Mouse (Mus musculus): ENCODE measurements at regions not wholly inside any gene's neighbourhood (a gene's known extent, or its start where the extent isn't known, plus 50 kb on each side); places are given as distances from the start of the nearest gene placed in this dataset.

DNA sequence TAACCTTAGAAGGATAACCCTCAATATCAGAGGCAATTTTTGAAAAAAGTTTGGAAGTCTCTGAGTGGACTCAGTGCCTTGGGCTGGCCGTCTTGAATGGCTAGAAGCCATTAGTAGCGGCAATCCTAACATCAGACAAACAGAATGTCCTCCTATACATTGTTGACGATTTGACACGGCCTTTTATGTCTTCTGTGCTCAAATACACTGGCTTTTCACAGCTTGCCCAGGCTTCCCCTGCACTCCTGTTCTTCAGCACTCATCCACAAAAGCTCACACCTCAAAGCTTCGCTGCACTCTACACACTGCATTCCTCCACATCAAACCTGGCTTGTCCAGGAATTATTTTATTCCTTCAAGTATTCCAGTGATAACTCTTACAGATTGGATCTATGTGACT is 186.5 kb upstream of the Tenm3 start:
- CTCF ChIA-PET = no interaction called here

DNA sequence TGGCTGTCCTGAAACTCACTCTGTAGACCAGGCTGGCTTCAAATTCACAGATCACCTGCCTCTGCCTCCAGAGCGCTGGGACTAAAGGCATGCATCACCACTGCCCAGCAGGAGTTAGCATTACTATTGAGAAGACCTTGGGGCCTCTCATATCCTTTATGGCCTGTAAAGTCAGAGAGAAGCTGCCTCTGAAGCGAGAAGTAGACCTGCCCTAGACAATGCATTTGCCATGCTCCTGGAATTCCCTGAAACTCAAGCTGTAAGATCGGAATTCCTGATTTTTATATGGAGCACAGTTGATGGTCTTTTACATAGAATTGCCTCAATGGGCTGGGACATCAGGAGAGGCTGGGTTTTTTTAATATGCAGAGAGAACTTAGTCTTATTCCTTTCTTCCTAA is 174.0 kb upstream of the Tenm3 start:
- CTCF ChIA-PET = no interaction called here

DNA sequence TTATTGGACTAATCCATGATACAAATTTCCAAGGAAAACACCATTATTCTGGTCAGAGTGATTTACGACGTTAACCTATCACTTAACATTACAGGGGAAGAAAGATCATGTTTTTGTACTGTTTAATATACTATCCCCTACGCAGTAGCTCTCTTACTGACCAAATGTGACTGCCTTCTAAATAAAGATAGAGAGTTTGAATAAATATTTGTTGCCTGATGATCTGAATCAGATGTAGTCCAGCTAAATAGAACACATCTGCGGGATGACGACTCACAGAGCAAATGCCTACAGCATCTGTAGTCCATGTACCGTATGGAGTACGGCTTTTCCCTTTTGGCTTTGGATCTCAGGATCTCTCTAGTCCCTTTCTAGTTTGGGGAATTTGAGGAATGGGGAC is 171.9 kb upstream of the Tenm3 start:
- CTCF ChIA-PET = no interaction called here

DNA sequence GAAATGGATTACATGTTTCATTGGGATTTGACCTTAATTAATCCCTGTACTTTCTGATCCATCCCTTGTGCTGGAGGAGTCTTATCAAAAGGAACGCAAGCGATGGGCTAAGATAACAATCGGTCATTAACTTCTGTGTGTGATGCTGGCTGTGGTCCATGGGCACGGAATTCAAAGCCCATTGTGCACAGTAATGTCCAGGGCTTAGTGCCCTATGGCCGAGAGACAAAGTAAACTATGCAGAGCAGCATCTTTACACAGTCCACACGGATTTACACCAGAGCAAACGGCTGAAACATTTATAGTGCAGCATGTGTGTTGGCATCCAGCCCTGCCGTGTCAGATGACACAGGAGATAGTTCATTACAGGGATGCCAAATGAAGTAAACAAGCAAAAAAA is 171.4 kb upstream of the Tenm3 start:
- CTCF ChIA-PET = no interaction called here

DNA sequence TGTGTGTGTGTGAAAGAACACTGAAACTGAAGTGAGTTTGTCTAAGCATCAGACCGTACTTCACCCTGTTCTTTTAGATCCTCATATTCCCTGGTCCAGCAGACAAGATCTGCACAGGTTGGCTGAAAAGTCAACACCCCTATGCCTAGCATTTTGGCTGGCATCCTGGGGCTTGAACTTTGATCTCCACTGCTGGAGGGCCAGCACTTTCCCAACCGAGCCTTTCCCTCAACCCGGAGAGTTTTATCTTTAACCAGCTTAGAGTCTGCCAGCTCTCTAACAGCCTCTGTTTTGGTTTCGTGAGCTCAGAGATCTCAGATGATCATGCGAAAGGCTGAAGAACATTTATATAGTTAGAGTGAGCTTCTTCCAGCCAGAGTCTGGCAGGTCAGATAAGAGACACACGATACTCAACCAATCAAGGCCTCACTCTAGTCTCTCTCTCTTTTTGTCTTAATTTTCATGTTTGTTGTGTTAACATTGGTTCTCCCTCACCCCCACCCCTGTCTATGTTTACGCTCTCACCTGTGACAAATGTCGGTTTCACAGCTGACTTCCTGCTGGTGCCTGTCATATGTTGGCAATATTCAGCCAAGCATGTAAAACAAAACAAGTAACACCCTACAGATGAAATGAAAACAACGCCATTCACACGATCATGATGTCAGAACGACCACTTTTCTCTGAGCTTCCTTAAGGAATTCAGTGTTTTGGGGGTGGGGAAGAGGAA is 162.7 kb upstream of the Tenm3 start:
- CTCF ChIA-PET = no interaction called here

DNA sequence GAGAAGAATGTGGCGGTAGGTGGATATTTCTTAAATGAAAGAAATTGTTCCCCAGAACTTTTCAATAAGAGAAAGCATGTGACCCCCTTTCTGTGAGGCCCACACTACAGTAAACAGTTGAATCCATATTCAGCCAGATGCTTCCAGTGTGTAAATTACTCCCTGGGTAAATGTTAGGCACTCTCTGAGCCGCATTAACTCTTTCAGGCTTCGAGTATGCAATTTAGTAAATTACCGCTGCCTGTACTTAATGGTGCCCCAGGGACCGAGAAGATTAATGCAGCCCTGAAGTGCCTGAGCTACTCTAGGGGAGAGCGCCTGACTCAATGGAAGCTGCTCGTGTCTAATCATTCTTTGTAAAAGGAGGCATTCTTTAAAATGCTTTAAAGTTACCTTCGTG is 137.9 kb upstream of the Tenm3 start:
- CTCF ChIA-PET = no interaction called here

DNA sequence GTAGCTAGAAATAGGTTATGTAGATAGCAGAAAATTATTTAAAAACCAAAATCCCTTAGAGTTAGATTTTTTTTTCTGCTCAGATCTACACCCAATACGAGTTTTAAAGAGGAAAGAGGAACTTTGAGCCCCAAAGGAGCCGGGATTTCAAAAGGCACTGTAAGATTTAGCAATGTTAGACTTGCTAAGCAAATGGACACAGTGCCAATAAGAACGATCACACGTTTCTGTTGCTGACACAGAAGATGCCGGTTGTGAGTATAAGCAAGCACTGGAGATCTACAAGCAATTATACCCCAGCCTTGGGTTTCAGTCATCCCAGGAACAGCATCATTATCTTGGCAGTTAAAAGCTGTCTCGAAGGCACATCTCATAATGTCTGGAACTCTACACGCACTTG is 137.0 kb upstream of the Tenm3 start:
- CTCF ChIA-PET = no interaction called here

DNA sequence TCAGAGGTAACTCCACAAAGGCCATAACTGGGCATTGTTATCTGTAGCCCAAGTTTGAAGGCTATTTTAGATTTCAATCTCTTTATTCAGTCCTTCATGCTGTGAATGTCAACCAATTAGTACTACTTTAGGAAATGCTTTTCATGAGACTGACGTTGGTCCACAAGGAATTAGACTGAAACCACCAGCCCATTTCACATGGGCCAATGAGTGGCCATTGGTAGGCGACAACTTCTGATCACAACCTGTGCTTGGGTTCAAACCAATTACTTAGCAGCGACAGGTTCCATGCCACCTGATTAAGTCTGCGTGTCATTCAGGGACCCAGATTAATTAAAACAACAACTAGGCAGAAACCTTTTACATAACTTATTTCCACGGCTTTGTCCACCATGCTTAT is 126.9 kb upstream of the Tenm3 start:
- CTCF ChIA-PET = no interaction called here

DNA sequence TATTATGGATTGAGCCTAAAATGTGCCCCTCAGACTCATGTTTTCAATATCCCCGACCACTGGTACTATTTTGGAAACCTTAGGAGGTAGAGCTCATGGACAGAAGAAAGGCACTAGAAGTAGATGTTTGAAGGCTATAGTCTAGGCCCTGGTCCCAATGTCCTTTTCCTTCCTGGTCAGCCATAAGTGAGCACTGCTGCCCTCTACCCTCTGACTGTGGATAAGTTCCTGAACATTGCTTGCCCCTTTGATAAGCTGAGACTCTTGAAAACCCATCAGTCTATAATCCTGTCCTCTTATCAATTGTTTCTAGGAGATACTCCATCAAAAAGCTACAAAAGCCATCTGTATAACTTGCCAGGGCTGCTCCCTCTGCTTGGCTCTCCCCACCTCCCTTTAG is 121.2 kb upstream of the Tenm3 start:
- CTCF ChIA-PET = no interaction called here

DNA sequence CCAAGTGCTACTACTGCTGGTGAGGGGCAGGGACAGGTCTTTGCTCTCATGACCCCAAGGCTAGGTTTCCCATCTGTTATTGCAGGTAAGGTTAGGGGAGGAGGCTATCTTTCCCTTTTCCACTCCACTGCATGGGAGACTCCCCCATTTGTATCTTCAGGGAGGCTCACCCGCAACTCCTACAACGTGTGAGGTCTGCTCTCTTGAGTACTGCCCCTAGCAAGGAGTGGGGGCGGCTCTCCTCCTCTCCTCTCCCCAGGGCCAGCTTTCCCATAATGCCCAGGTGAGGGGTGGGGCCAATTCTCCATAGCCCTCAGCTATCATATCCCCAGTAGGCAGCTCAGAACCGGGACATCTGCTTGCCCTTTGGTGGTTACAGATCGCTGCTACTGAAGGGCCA is 113.9 kb upstream of the Tenm3 start:
- CTCF ChIA-PET = no interaction called here

DNA sequence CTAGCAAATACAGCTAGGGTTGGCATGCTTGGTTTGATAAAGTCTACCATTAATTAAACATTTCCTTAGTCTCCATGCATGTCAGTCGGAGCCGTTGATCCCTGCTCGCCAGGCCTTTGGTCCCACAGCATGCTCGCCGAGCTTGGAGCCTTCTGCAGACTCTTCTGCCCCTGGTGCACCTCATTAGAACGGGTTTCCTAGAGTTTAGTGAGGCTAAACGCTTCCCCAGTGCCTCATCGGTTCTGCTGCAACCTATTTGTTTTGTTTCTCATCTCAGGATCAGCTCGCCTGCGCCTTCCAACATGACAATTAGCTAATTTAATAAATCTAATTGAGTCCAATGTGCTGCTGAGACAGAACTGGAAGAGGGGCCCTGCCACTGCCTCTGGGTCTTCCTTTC is 107.7 kb upstream of the Tenm3 start:
- CTCF ChIA-PET = no interaction called here

DNA sequence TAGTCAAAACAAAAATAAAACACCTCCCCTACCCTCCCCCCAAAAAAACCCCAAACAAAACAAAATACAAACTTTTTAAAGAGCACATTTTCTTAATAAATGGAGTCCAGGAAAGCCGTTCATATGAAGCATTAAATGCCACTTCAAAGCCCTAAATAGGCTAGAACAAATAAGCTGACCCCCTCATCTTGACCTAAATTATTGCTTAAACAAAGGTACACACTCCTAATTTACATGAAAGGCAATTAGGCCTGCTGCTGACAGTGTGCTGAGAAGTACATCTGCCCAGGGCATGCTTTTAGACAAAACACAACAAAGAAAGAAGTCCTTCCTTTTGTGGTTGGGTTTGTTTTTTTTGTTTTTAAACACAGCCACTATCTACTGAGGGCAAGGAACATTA is 100.4 kb upstream of the Tenm3 start:
- CTCF ChIA-PET = no interaction called here

DNA sequence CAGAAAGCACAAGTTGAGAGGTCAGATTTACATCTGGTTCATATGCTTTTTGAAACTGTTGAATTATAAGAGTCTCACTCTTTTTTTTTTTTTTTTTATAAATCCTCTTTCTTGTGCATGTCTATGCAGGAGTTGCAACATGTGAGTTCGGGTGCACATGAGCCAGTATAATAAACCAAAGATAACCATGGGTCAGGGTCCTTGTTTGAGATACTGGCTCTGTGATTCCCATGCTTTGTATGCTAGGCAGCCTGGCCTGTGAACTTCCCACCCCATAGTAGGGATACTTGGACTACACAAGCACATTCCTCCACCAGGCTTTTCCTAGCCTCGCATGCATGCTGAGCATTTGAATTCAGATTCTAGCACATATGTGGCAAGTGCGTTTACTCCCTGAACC is 93.4 kb upstream of the Tenm3 start:
- CTCF ChIA-PET = no interaction called here

DNA sequence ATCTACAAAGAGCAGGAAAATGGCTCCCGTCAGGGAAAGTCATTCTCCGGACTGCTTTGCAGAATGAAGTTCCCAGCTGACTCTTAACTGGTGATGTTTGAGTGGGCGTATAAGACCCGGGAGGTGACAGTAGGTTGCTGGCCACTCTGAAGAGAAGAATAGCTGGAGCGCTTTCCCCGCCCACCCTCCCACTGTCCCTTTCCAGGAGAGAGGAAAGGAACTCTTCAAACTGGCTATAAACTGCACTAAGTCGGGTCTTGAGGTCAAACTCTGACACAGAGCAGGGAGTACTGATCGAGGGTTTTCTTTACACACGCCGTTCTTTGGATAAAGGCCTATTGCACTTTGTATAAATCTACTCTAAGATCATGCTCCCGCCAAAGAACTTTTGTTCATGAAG is 83.4 kb upstream of the Tenm3 start:
- CTCF ChIA-PET = no interaction called here

DNA sequence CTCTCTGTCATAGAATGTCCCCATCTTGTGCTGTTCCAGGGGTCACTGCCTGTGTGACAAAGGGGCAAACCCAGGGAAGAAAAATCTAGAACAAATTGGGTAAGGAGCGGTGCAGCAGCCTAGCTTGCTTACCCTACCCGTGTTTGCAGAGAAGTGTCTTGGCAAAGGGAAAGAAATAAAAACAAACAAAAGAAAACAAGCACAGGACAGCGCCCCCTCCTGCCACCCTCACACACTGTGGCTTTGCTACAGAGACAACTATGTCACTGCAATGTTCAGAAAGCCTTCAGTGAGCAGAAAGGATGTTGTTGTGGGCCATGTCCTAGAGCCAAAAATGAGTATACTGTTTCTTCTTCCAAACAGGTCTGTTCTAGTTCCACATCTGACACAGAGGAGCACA is 71.5 kb upstream of the Tenm3 start:
- CTCF ChIA-PET = no interaction called here

DNA sequence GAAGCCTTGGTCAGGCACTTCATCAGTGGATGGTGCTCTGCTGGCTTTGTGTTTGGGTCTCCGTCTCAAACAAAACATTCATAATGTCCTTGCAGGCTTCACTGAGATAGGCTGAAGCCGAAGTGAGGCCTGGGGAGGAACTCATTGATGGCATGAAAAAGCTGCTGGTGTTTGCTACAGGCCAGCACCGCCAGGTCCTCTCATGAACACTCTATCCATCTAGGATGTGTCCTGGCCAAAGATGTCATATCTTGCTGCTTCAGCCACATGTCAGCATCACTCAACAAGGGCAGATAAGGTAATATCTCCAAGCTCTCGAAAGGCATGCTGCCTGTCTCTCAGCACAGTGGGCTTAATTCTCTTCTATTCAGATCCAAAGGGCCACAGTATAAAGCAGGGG is 69.1 kb upstream of the Tenm3 start:
- CTCF ChIA-PET = no interaction called here

DNA sequence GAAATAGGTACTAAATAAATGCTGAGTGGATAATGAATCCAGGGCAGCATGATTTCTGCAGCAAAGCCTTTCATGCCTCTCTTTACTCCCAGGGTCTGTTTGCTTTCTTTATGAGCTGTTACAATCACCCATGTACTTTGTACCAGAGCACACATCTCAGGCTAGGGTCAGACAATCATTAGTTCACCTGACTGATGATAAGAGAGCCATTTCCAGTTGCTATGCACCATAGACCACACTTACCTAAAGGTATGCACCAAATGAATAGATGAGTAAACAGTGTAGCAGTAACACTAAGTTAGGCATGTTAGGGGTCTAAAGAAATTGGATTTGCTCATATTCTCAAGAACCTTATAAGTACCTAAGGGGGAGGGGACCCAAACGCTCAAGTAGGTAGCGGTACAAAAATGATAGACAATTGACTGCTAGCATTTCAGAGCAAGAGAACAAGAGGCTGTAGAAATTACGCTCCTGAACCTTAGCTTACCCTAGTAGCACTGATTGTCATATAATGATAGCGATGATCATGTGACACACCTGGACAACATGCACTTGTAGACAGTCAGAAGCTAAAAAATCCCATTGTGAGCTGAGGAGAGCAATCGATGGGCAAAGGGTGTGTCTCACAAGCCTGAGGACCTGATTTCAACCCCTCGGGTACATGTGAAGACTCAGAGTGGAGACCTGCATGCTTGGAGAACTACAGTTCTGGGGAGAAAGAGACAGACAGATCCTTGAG is 58.1 kb upstream of the Tenm3 start:
- CTCF ChIA-PET = no interaction called here

DNA sequence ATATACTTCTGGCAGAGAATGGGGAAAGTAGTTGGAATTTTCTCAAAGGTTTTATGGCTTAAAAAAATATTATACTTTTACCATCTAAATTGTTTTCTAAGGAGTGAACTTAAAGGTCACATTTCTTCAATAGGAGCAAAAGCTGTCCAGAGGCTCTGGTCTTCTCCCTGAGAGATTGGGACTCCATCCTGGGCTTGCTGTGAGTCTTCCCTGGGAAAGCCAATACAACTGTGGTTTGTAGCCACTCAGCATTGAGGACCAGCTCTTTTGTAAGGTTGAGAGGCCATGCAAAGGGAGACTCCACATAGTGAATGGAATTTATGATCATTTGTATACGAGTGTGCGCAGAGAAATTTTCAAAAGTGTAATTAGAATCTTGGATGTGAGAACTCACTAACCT is 52.9 kb upstream of the Tenm3 start:
- CTCF ChIA-PET = no interaction called here

DNA sequence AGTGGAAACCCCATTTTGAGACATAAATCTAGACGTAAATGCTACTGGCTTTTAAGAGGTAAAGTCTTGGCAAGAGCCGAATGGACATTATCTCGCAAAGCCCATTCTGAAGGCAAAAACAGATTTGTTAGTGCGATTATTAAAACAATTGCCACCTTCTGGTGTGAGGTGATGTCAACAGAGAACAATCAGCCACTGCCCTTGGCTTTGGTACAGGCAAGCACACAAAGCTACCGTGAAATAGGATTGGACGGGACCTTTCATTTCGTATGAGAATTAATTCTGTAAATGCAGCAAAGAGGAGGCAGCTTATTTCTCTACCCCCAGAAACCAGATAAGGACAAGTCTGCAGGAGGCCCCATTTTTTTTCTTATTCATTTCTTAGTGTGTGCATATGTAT is 52.5 kb upstream of the Tenm3 start:
- CTCF ChIA-PET = no interaction called here

DNA sequence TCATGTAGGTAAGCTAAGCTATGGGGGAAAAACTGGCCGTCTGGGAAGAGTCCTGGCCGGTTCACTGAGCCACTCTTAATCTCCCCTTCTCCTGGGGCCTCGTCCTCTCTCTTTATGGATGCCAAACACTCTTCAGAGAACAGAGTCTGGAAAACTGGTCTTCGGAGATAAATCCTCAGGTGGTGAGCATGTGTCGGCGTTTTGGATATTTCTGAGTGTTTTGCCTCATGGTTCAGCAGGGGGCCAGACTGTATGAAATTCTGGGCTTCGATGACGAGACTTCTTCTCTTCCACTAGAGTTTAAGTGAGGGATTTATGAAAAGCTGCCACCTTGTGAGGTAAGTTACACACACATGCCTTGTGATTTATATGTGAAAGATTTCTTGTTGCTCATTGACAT is 51.8 kb upstream of the Tenm3 start:
- CTCF ChIA-PET = no interaction called here

Measured in spleen, embryonic (tissue).